Mouse (Mus musculus) gastrocnemius, postnatal 10 days (tissue): Measurements from ENCODE around the gene Ermp1. TPM values are rescaled to one million over a fixed set of nuclear protein-coding genes. Genes with fewer than 3 reads are reported as not detected.

Experiments used
- DNase-seq: peaks from one replicate; pipeline ENCODE4 v3.0.0; 2021; ENCODE audit warnings: mixed read lengths
- long read RNA-seq, 2 experiments: library from polyadenylated mRNA; stranded (forward); transcript quantifications; one replicate each; pipeline ENCODE4 v2.0.0; 2021
- total RNA-seq, 2 experiments: library from RNA; stranded (reverse); gene quantifications; 2 replicates each; pipeline ENCODE4 v1.2.3; 2021

The Ermp1 gene
- 10 to 100 TPM in 1 of 2 experiments, 1 to 10 TPM in 1; 9.7 to 10.3 TPM for total RNA-seq
- long read RNA-seq, experiment 1, full-length matches to known transcripts, result 1 of 2 reads
- long read RNA-seq, experiment 1, partial matches to known transcripts, result 0 of 2 reads
- long read RNA-seq, experiment 1, other reads (novel, unspliced or antisense), result 1 of 2 reads
- long read RNA-seq, experiment 2, full-length matches to known transcripts, result 1 of 2 reads
- long read RNA-seq, experiment 2, partial matches to known transcripts, result 1 of 2 reads
- long read RNA-seq, experiment 2, other reads (novel, unspliced or antisense), result 0 of 2 reads

GRCm38 (mm10) chr19:29647651-29648549 lies at the start of gene Ermp1:
TSS of gene Ermp1 (minus strand) at chr19:29648415.
- DNase-seq, result peak; percentile 97

GRCm38 (mm10) chr19:29697245-29697874 lies 49.1 kb upstream of the Ermp1 start, which contains the start of gene Mlana:
TSS of gene Mlana (plus strand) at chr19:29697824.
- no peak for DNase-seq

GRCm38 (mm10) chr19:29696840-29697239 lies 48.6 kb upstream of the Ermp1 start:
- no peak for DNase-seq

- no peak for DNase-seq
Measured at GRCm38 (mm10) chr19:29696309-29696708, 48.1 kb upstream of the Ermp1 start.

GRCm38 (mm10) chr19:29695071-29695470 lies 46.9 kb upstream of the Ermp1 start:
- no peak for DNase-seq

- peak; percentile 84 for DNase-seq
Measured at GRCm38 (mm10) chr19:29683844-29684540, 35.8 kb upstream of the Ermp1 start.

DNA sequence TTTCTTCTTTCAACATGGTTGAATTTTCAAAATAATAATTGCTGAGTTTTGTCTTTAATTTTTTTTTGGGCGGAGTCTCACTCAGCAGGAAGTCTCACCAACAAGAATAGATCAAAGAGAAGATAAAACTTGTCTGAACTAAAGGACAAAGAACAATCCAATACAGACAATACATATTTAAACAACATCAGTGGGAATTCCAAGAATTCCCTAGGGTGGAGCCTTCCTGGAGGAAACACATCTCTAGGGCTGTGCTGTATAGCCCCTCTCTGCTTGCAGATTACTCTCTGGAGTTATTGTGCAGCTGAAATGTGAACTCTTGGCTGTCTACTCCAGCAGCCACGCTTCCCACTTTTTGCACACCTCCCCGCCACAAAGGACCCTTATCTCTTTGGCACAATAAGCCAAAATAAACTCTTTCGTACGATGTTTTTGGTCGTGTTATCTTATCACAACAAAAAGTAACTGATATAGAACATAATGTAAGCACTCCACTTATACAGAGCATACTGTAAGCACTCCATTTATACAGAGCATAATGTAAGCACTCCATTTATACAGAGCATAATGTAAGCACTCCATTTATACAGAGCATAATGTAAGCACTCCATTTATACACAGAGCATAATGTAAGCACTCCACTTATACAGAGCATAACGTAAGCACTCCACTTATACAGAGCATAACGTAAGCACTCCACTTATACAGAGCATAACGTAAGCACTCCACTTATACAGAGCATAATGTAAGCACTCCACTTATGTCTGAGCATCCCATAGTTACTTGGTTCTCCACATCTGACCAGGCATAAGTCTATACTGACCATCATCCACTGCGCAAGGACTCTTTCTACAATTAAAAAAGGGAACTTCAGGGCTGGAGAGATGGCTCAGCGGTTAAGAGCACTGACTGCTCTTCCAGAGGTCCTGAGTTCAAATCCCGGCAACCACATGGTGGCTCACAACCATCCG lies 32.3 kb upstream of the Ermp1 start:
- no peak for DNase-seq

DNA sequence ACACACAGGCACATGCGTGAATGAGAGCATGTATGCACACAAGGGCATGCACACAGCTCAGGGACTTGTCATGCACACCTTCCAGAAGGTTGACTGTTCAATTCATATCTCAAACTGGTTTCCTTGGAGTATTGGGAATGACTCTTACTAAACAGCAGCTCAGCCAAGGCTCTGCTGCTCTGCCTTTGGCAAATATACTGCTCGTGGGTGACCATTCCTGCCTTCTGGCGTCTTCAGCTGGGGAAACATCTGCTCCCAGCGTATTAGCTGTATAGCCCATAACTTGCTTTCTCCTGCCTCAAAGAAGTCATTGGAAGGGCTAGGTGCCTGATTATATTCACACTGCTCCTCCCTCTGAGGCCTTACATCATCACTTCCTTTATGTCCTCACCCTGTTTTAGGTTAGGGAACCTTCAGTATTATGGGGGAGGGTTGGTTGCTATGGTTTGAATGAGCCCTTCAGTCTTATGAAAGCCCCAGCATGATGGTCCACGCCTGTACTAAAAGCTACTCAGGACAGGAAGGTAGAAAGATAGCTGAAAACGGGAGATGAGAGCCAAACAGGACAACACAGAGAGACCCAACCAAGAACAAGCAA lies 30.1 kb upstream of the Ermp1 start:
- no peak for DNase-seq

DNA sequence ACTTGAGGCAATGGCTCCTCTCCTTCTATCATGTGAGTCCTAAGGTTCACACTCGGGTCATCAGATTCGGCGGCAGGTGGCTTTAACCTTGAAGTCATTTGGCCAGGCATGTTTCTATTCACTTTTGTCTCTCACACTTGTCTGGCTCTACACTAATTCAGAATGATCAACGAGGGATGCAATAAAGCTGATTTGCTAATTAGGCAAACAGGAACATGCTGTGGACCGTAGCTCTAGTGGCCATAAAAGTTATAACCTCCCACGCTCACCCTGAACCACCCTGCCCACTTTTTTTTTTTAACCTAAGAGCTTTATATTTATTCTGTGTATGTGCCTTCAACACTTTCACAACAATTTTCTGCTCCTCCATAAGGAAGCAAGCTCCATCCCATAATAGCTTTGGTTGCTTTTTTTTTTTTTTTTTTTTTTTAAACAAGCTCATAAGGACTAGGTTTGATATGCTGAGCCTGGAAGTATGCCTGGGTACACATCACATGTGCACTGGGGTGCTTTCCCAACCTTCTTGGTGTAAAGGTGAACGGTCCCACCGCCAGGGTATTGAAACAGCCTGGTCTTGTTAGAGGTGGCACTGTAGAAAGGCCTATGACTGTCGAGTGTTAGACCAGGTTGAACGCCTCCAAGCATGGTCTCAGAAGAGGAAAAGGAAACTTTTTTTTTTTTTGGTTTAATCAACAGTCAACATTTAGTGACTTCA lies 28.4 kb upstream of the Ermp1 start:
- no peak for DNase-seq

- DNase-seq, result no peak
Measured at GRCm38 (mm10) chr19:29675562-29676078, 27.4 kb upstream of the Ermp1 start.

- DNase-seq, result no peak
Measured at GRCm38 (mm10) chr19:29674946-29675345, 26.7 kb upstream of the Ermp1 start.

DNA sequence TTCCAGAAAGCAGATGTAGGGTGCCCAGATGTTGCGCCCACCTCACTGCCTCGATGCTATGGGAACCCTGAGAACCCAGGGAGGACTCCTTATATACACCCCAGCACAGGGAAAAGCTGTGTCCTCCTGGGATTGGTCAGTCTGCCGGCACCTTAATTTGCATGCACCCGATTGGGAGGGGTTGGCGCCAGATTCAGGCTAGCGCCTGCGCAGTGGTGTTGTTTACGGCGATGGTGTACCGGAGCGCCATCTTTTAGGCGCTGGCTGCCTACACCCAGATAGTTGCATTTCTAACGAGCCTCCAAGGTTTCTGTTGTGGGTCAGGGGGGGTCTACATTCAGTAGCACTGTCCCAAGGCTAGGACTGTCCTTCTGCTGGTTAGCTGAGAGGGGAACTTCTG lies 24.4 kb upstream of the Ermp1 start:
- DNase-seq, result no peak

DNA sequence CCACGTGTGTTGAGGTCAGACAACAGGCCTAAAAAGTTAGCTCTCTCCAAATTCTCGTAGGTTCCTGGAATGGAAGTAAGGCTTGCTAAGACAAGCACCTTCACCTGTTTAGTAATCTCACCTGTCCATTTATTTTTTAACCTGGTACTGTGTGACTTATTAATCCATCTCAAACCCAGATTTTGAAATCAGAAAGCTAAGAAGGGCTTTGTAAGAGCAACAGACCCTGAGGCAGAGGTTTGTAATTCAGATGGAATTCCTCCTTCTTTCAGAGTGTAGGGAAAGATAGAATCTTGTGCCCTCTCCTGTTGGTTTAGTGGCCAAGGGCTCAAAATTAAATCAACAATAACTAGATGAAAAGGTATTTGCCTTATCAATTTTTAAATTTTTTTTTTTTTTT lies 22.9 kb upstream of the Ermp1 start:
- DNase-seq, result no peak

GRCm38 (mm10) chr19:29670247-29670646 lies 22.0 kb upstream of the Ermp1 start:
- DNase-seq, result no peak

DNA sequence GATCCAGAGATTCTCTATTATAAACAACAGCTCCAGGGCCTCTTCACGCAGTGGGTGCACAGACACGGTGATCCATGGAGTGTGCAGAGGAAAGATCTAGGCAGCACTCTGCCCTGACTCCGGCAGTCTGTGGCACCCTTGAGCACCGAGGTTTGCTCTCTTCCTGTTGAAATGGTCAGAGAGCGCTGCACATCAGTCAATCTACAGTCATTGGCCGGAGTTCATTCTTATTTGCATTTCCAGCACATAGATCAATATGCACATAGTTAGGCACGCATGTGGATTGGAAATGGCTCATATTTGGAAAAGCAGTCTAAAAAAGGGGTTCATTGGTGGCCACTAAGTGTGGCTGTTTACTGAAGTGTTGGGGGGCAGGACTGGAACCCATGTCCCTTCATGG lies 19.9 kb upstream of the Ermp1 start:
- no peak for DNase-seq

DNA sequence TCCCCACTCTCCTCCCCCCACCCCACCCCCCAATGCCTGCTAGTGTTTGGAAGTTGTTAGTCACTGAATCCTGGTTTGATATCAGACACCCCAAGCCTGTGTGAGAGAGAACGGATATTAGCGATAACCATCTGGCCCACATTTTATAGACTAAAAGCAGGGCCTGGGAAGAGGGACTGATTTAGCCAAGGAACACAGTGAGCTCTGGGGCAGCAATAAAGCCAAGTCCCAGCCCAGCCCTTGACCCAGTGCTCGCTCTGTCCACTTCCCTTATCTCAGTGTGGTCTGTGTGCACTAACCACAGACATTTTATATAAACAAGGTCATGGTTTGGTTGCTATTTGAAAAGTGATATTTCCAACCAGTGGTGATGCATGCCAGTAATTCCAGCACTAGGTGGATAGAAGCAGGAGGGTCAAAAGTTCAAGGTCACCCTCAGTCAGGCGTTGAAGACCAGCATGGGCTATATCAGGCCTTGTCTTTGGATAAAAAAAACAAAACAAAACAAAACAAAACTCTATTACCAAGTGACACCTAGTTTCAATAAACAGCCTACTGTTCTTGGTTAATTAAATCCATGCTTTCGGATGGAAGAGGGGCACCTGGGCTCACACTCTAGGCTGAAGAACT lies 18.9 kb upstream of the Ermp1 start:
- DNase-seq, result no peak

- DNase-seq, result no peak
Measured at GRCm38 (mm10) chr19:29666164-29666563, 17.9 kb upstream of the Ermp1 start.

DNA sequence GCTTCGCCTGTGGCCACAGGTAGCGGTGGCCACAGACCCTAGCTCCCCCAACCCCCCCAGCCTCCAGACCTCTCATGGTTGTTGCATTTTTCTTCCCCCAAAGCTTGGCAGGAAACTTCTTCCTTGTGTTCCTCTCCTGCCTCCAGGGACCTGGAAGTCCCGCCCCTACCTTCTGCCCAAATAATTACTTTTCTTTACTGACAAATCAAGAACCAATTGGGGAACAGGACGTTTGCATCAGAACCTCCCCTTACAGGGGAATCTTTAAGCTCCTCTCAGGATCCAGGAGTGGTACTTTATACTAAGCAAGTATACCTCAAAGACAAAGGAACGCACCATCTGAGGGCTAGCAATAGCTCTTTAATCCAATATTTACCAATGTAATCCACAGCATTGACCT lies 16.7 kb upstream of the Ermp1 start:
- DNase-seq, result no peak

GRCm38 (mm10) chr19:29663780-29664179 lies 15.6 kb upstream of the Ermp1 start:
- DNase-seq, result no peak
